Mouse (Mus musculus) neural tube, embryonic 12.5 days (tissue): ENCODE results near the gene Foxo3. TPM values are rescaled to one million over a fixed set of nuclear protein-coding genes. Genes with fewer than 3 reads are reported as not detected.
A peak's percentile ranks its signal among the peaks of the same experiment; 100 is the strongest.

Experiments
- ATAC-seq: fragments of 200-750 bp; cut with Nextera tagmentation; 2 replicates; pipeline ENCODE4 v1.8.0; 2017; ENCODE audit warnings: low read depth, mild to moderate bottlenecking, moderate TSS enrichment, moderate library complexity; ENCODE audit not compliant: low FRiP score
- H3K27ac ChIP-seq: fragments of 300-500 bp; sonication (generic); 2 replicates; pipeline ENCODE4 v1.5.1; 2016
- H3K27me3 ChIP-seq: fragments of 300-500 bp; sonication (generic); replicated peaks from 2 replicates; pipeline ENCODE4 v1.6.1; 2016; ENCODE audit warnings: mild to moderate bottlenecking
- H3K36me3 ChIP-seq: fragments of 300-500 bp; sonication (generic); 2 replicates; pipeline ENCODE4 v1.6.1; 2016; ENCODE audit warnings: mild to moderate bottlenecking
- H3K4me1 ChIP-seq: fragments of 300-500 bp; sonication (generic); 2 replicates; pipeline ENCODE4 v1.6.1; 2016
- H3K4me2 ChIP-seq: fragments of 300-500 bp; sonication (generic); replicated peaks from 2 replicates; pipeline ENCODE4 v1.6.1; 2016; ENCODE audit warnings: mild to moderate bottlenecking
- H3K4me3 ChIP-seq: fragments of 300-500 bp; sonication (generic); 2 replicates; pipeline ENCODE4 v1.5.1; 2016
- H3K9ac ChIP-seq: fragments of 300-500 bp; sonication (generic); 2 replicates; pipeline ENCODE4 v1.6.1; 2016; ENCODE audit warnings: mild to moderate bottlenecking
- H3K9me3 ChIP-seq: fragments of 300-500 bp; sonication (generic); 2 replicates; pipeline ENCODE4 v1.6.1; 2016; ENCODE audit warnings: mild to moderate bottlenecking
- WGBS: fragments of 180-500 bp; shearing (Covaris S2); methylation state at CpG from one replicate; pipeline ENCODE4 v1.1.7; 2016; 5-methylcytosine and 5-hydroxymethylcytosine counted together
- polyA plus RNA-seq: library from polyadenylated mRNA; unstranded; fragments of >200 nt; fragmentation: Nextera tagmentation; extraction: Ambion mirVana; gene quantifications from 2 replicates; pipeline ENCODE4 v1.2.1, GENCODE M21; 2016

Foxo3 gene
- polyA plus RNA-seq, 1 experiment from 2014 or later = 3.4 TPM

- H3K4me3 ChIP-seq = peak overlapping the region; percentile 80
- no peak for ATAC-seq
- 1% methylated on average over 65 of the region's 65 CpGs for WGBS
- H3K4me2 ChIP-seq = peak overlapping the region; percentile 98
- peaks cover 12% of the 10 kb centered on the region for H3K27me3 ChIP-seq
- H3K4me1 ChIP-seq = peaks cover 36% of the 10 kb centered on the region
- H3K9me3 ChIP-seq = no peaks in the 10 kb centered on the region
- H3K27ac ChIP-seq = no peak overlapping the region
- no peaks in the 10 kb centered on the region for H3K36me3 ChIP-seq
- peak overlapping the region; percentile 78 for H3K9ac ChIP-seq
Observed at GRCm38 (mm10) chr10:42274712-42275400, 1.7 kb downstream of the Foxo3 start.

DNA sequence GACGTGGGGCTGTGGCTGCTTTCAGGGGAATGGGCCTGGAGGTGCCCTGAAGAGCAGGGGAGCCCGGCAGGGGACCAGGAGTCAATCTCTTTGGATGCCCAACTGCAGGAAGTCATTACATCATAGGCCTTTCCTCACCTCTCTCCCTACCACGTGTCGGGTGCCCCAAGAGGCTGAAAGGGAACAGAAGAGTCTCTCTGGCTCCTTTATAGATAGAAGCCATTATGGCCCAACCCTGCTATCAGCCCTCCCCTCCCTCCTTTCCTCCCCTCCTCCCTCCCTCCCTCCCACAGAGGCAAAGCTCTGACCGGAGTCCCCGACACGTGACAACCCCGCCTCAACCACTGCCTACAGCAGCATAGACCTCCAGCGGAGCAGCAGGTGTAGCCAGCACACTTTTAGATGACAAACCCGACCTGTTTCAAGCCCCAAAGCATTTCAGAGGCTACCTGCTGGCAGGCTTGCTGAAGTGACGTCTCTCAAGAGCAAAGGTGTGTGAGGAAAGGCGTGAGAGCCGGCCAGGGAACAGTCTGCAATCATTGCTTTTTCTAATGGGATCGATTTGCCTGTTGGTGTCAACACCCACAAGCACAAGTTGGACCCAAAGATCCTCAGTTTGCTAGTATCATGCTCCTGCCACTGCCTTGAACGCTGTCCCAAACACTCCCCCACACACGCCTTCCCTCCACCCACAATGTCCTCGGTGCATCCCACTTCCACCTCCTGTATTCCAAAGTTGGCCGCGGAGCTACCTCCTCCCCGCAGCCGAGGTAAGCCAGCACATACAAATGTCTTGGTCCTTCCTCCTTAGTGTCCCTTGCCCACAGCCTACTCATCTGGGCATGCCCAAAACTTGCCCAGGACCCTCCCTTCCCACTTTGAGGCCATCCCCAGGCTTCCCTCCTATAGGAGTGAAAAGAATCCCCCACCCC lies 2.5 kb downstream of the Foxo3 start:
- H3K4me2 ChIP-seq = peak overlapping the region; percentile 98
- ATAC-seq = no peak
- 4% methylated on average over 21 of the region's 21 CpGs for WGBS
- no peaks in the 10 kb centered on the region for H3K9me3 ChIP-seq
- peaks cover 40% of the 10 kb centered on the region for H3K4me1 ChIP-seq
- peak overlapping the region; percentile 78 for H3K9ac ChIP-seq
- peak overlapping the region; percentile 80 for H3K4me3 ChIP-seq
- H3K27ac ChIP-seq = no peak overlapping the region
- H3K27me3 ChIP-seq = peaks cover 12% of the 10 kb centered on the region
- H3K36me3 ChIP-seq = no peaks in the 10 kb centered on the region

GRCm38 (mm10) chr10:42273403-42273759 lies 3.2 kb downstream of the Foxo3 start:
- Histone ChIP-seq H3K9me3 (no peaks in the 10 kb centered on the region), H3K27me3 (peaks cover 12% of the 10 kb centered on the region), H3K9ac (no peak overlapping the region), H3K27ac (no peak overlapping the region), H3K4me2 (peak overlapping the region; percentile 98), H3K4me3 (peak overlapping the region; percentile 80), H3K4me1 (peaks cover 37% of the 10 kb centered on the region), H3K36me3 (no peaks in the 10 kb centered on the region)
- 65% methylated on average over 6 of the region's 6 CpGs for WGBS
- no peak for ATAC-seq

GRCm38 (mm10) chr10:42271454-42272230 lies 4.9 kb downstream of the Foxo3 start:
- H3K36me3 ChIP-seq = 0 out of 2 replicates have a peak, but pooled peaks cover 5% of the 10 kb centered on the region
- no peak overlapping the region for H3K4me3 ChIP-seq
- peaks cover 12% of the 10 kb centered on the region for H3K27me3 ChIP-seq
- H3K27ac ChIP-seq = no peak overlapping the region
- peaks cover 36% of the 10 kb centered on the region for H3K4me1 ChIP-seq
- WGBS = 64% methylated on average over 11 of the region's 11 CpGs
- no peak for ATAC-seq
- no peak overlapping the region for H3K9ac ChIP-seq
- H3K9me3 ChIP-seq = no peaks in the 10 kb centered on the region
- H3K4me2 ChIP-seq = peak overlapping the region; percentile 25; the same call in 1 of the 2 replicates

DNA sequence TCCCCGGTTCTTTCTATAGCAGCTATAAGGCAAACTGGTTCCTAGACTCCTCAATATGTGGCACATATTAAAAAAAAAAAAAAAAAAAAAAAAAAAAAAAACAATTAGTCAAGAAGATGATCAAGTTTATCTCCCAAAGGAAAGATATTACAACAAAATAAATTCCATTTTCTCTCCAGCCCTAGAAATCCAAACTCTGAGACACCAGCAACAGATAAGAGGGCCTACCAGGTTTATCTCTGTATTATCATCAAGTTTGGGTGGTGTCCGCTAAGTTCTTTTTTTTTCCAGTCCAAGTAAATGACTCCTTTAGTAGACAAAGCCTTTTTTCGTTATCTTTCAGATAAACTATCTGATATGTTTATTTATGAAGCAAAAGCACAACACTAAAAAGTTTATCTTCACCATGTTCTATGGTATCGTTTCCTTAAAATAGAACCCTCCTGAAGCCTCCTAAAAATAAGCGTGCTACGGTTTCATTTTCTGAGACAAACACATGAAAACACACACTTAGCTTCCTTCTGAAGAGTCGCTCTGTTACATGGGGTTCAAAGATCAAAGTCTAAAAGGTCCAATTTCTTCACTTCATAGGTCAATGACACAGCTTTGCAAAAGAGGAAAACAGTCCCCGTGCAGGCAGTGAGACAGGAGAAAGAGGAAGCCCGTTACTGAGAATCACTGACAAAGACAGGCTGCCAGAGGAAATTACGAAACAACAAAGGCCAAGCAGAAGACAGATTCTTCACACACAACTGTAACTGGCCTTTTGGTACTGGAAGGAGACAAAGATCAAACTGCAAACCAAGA lies 6.1 kb downstream of the Foxo3 start:
- WGBS = 60% methylated on average over 10 of the region's 10 CpGs
- no peak for ATAC-seq
- no peaks in the 10 kb centered on the region for H3K9me3 ChIP-seq
- H3K9ac ChIP-seq = no peak overlapping the region
- H3K4me3 ChIP-seq = no peak overlapping the region
- peaks cover 36% of the 10 kb centered on the region for H3K4me1 ChIP-seq
- peaks cover 15% of the 10 kb centered on the region; the same call in 1 of the 2 replicates for H3K36me3 ChIP-seq
- peaks cover 12% of the 10 kb centered on the region for H3K27me3 ChIP-seq
- H3K27ac ChIP-seq = no peak overlapping the region
- no peak overlapping the region for H3K4me2 ChIP-seq

GRCm38 (mm10) chr10:42269281-42270025 lies 7.1 kb downstream of the Foxo3 start:
- peaks cover 11% of the 10 kb centered on the region for H3K27me3 ChIP-seq
- no peak overlapping the region for H3K9ac ChIP-seq
- no peaks in the 10 kb centered on the region for H3K9me3 ChIP-seq
- H3K4me1 ChIP-seq = peaks cover 28% of the 10 kb centered on the region
- 75% methylated on average over 15 of the region's 15 CpGs for WGBS
- ATAC-seq = no peak
- H3K4me3 ChIP-seq = no peak overlapping the region
- H3K27ac ChIP-seq = no peak overlapping the region
- H3K4me2 ChIP-seq = no peak overlapping the region
- peaks cover 15% of the 10 kb centered on the region; the same call in 1 of the 2 replicates for H3K36me3 ChIP-seq

DNA sequence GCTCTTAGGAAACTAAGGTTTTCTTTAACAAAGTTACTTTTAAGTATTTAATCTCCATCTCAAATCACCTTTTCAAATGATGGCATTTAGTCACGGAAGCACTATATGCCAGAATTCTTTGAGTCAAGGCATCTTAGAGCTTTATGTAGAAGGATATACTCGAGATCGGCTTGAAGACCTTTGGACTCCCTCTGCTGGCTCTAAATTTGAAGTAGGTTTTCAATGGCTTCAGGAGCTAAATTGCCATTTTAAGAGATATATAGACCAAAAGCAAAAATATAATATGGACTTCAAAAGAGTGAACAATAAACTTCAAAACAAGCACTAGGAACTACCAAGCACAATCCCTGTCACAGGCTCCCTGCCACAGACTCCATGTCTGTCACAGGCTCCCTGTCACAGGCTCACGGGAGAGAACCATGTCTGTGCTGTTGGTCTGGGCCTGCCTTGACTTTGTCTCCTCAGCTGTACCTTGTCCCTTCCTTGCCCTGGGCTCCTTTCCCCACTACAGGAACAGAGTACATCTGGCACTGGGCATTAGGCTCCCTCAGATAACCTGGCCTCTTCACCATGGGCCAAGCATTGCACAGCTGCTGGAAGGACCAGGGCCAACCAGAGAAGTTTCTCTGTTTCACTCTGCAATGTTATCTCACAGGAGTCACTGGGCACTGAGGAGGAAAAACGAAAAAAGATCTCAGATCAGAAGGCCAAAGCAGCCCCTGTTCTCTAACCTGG lies 8.6 kb downstream of the Foxo3 start:
- H3K4me1 ChIP-seq = peaks cover 17% of the 10 kb centered on the region
- no peaks in the 10 kb centered on the region for H3K9me3 ChIP-seq
- ATAC-seq = no peak
- no peak overlapping the region for H3K4me3 ChIP-seq
- peaks cover 15% of the 10 kb centered on the region; the same call in 1 of the 2 replicates for H3K36me3 ChIP-seq
- H3K9ac ChIP-seq = no peak overlapping the region
- WGBS = 92% methylated on average over 5 of the region's 5 CpGs
- H3K27me3 ChIP-seq = no peaks in the 10 kb centered on the region
- H3K4me2 ChIP-seq = no peak overlapping the region
- H3K27ac ChIP-seq = no peak overlapping the region

DNA sequence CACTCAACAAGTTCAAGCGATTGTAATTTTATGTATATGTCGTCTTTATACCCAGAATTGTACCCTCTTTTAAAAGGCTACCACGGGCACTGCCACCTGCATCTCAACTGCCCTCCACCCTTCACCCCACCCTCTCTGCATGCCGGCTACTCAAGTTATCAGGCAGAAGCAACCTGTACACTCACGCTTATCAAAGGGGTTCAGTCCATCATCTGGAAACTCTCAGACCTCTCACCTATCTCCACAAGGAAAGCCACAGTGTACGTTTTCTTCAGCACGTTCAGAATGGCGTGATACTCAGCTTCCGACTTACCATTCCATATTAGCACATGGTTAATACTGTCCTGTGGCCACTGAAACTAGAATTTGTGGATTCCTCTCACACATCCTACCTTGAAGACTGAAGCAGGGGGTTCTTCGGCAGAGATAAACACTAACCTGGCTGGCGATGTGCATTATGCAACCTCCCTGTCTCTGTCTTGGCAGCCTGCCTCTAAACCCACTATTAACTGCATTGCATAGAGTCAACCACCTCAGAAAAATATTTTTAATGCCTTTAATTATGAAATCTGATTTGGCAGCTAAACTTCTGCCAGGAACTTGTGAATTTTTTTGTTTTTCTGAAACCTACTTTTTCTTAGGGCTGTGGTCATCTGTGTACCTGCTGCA lies 11.4 kb downstream of the Foxo3 start:
- H3K36me3 ChIP-seq = peaks cover 15% of the 10 kb centered on the region; the same call in 1 of the 2 replicates
- H3K4me3 ChIP-seq = no peak overlapping the region
- no peaks in the 10 kb centered on the region for H3K9me3 ChIP-seq
- 92% methylated on average over 11 of the region's 11 CpGs for WGBS
- ATAC-seq = no peak
- H3K9ac ChIP-seq = no peak overlapping the region
- H3K4me2 ChIP-seq = no peak overlapping the region
- no peak overlapping the region for H3K27ac ChIP-seq
- no peaks in the 10 kb centered on the region for H3K27me3 ChIP-seq
- H3K4me1 ChIP-seq = peaks cover 6% of the 10 kb centered on the region

DNA sequence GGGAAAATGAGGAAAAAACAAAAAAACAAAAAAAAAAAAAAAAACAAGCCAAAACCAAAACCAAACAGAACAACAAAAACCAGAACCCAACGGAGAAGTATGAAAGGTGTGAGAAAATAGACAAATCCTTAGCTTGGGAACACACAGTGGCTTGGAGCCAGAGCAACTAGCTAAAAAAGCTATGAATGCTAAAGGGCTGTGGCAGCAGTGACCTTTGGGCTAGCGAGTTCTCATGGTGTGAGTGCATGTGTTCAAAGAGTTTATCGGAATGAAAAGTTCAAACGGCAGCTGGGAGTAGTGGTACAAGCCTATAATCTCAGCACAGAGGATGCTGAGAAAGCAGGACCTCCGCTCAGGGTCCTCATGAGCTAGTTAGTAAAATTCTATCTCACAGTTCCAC lies 12.4 kb downstream of the Foxo3 start:
- Histone ChIP-seq H3K9me3 (no peaks in the 10 kb centered on the region), H3K36me3 (peaks cover 15% of the 10 kb centered on the region; the same call in 1 of the 2 replicates), H3K9ac (no peak overlapping the region), H3K27ac (no peak overlapping the region), H3K27me3 (no peaks in the 10 kb centered on the region), H3K4me1 (peaks cover 4% of the 10 kb centered on the region), H3K4me2 (no peak overlapping the region), H3K4me3 (no peak overlapping the region)
- ATAC-seq = no peak
- WGBS = 93% methylated on average over 5 of the region's 5 CpGs

GRCm38 (mm10) chr10:42263701-42264100 lies 12.9 kb downstream of the Foxo3 start:
- Histone ChIP-seq H3K36me3 (peaks cover 15% of the 10 kb centered on the region; the same call in 1 of the 2 replicates), H3K27ac (no peak overlapping the region), H3K27me3 (no peaks in the 10 kb centered on the region), H3K9ac (no peak overlapping the region), H3K4me2 (no peak overlapping the region), H3K4me3 (no peak overlapping the region), H3K4me1 (no peaks in the 10 kb centered on the region), H3K9me3 (no peaks in the 10 kb centered on the region)
- no peak for ATAC-seq
- 82% methylated on average over 8 of the region's 8 CpGs for WGBS
